Mouse (Mus musculus): ENCODE results near the gene Flvcr2.
A peak's percentile ranks its signal among the peaks of the same experiment; 100 is the strongest.

Gene Flvcr2

GRCm38 (mm10) chr12:85736203-85736602, 10.1 kb upstream of the Flvcr2 start:
- DNase-seq: no peak

GRCm38 (mm10) chr12:85736960-85737359, 9.4 kb upstream of the Flvcr2 start:
- DNase-seq: no peak

GRCm38 (mm10) chr12:85746696-85747219, 419 bp downstream of the Flvcr2 start:
- DNase-seq: peak; percentile 9

GRCm38 (mm10) chr12:85747343-85747742, 1.0 kb downstream of the Flvcr2 start:
- DNase-seq: no peak

- no peak for DNase-seq
Measured at GRCm38 (mm10) chr12:85749861-85750260, 3.5 kb downstream of the Flvcr2 start.

- DNase-seq: no peak
Measured at GRCm38 (mm10) chr12:85752116-85752515, 5.8 kb downstream of the Flvcr2 start.

- DNase-seq: no peak
Measured at GRCm38 (mm10) chr12:85753223-85753622, 6.9 kb downstream of the Flvcr2 start.

- DNase-seq: no peak
Measured at GRCm38 (mm10) chr12:85754611-85755265, 8.4 kb downstream of the Flvcr2 start.

GRCm38 (mm10) chr12:85756455-85756854, 10.1 kb downstream of the Flvcr2 start:
- no peak for DNase-seq

GRCm38 (mm10) chr12:85757074-85757473, 10.7 kb downstream of the Flvcr2 start:
- no peak for DNase-seq

GRCm38 (mm10) chr12:85758741-85759140, 12.4 kb downstream of the Flvcr2 start:
- DNase-seq: no peak

GRCm38 (mm10) chr12:85761471-85761870, 15.1 kb downstream of the Flvcr2 start:
- no peak for DNase-seq

GRCm38 (mm10) chr12:85764686-85765085, 18.3 kb downstream of the Flvcr2 start:
- DNase-seq: no peak

GRCm38 (mm10) chr12:85766287-85766686, 19.9 kb downstream of the Flvcr2 start:
- DNase-seq: no peak

GRCm38 (mm10) chr12:85767750-85768149, 21.4 kb downstream of the Flvcr2 start:
- DNase-seq: no peak

- DNase-seq: no peak
Measured at GRCm38 (mm10) chr12:85771356-85771755, 25.0 kb downstream of the Flvcr2 start.

GRCm38 (mm10) chr12:85778962-85779361, 32.6 kb downstream of the Flvcr2 start:
- no peak for DNase-seq

- no peak for DNase-seq
Measured at GRCm38 (mm10) chr12:85779707-85780106, 33.4 kb downstream of the Flvcr2 start.

GRCm38 (mm10) chr12:85781606-85782005, 35.3 kb downstream of the Flvcr2 start:
- no peak for DNase-seq

GRCm38 (mm10) chr12:85784916-85785815, 38.8 kb downstream of the Flvcr2 start:
- DNase-seq: no peak

- DNase-seq: no peak
Measured at GRCm38 (mm10) chr12:85792158-85792557, 45.8 kb downstream of the Flvcr2 start.

GRCm38 (mm10) chr12:85792821-85793346, 46.5 kb downstream of the Flvcr2 start:
- DNase-seq: no peak

GRCm38 (mm10) chr12:85794094-85794493, 47.8 kb downstream of the Flvcr2 start:
- DNase-seq: no peak

GRCm38 (mm10) chr12:85795551-85795950, 49.2 kb downstream of the Flvcr2 start:
- no peak for DNase-seq
